Mouse (Mus musculus) neural tube, embryonic 14.5 days (tissue): ENCODE measurements at regions not wholly inside any gene's neighbourhood (a gene's known extent, or its start where the extent isn't known, plus 50 kb on each side); places are given as distances from the start of the nearest gene placed in this dataset.
"Not testable (repeated sequence)": the region's sequence is repeated elsewhere in the genome, so short reads cannot be mapped to it uniquely, and the experiment has no call there.

Source experiments
- ATAC-seq: fragments of 200-750 bp; cut with Nextera tagmentation; 2 replicates; pipeline ENCODE4 v1.8.0; 2017; ENCODE audit warnings: low read depth, mild to moderate bottlenecking, moderate TSS enrichment, moderate library complexity
- H3K27ac ChIP-seq: fragments of 300-500 bp; sonication (generic); 2 replicates; pipeline ENCODE4 v1.5.1; 2014; ENCODE audit warnings: low read depth, mild to moderate bottlenecking, control low read depth, low read length, moderate library complexity, mixed read lengths
- H3K27me3 ChIP-seq: fragments of 300-500 bp; sonication (generic); 2 replicates; pipeline ENCODE4 v1.6.1; 2014; ENCODE audit warnings: low read length; ENCODE audit not compliant: control insufficient read depth, insufficient read depth
- H3K36me3 ChIP-seq: fragments of 300-500 bp; sonication (generic); 2 replicates; pipeline ENCODE4 v1.6.1; 2014; ENCODE audit warnings: low read length, mixed read lengths; ENCODE audit not compliant: control insufficient read depth, insufficient read depth
- H3K4me1 ChIP-seq: fragments of 300-500 bp; sonication (generic); 2 replicates; pipeline ENCODE4 v1.6.1; 2014; ENCODE audit warnings: low read length; ENCODE audit not compliant: control insufficient read depth, insufficient read depth
- H3K4me2 ChIP-seq: fragments of 300-500 bp; sonication (generic); 2 replicates; pipeline ENCODE4 v1.6.1; 2014; ENCODE audit warnings: mild to moderate bottlenecking, low read depth, low read length, control low read depth
- H3K4me3 ChIP-seq: fragments of 300-500 bp; sonication (generic); 2 replicates; pipeline ENCODE4 v1.5.1; 2014; ENCODE audit warnings: low read depth, low read length, control low read depth, mixed read lengths
- H3K9ac ChIP-seq: fragments of 300-500 bp; sonication (generic); replicated peaks from 2 replicates; pipeline ENCODE4 v1.6.1; 2014; ENCODE audit warnings: low read depth, mild to moderate bottlenecking, control low read depth, low read length, mixed read lengths
- H3K9me3 ChIP-seq: fragments of 300-500 bp; sonication (generic); 2 replicates; pipeline ENCODE4 v1.6.1; 2016; ENCODE audit warnings: low read length; ENCODE audit not compliant: control insufficient read depth
- WGBS: fragments of 180-500 bp; shearing (Covaris S2); extraction: QIAGEN DNeasy Blood & Tissue Kit; methylation state at CpG from one replicate; pipeline ENCODE4 v1.1.7; 2014; 5-methylcytosine and 5-hydroxymethylcytosine counted together

GRCm38 (mm10) chr16:50533881-50534280 lies 57.1 kb downstream of the Ccdc54 start:
- Histone ChIP-seq H3K4me1 (no peaks in the 10 kb centered on the region), H3K4me2 (no peak overlapping the region), H3K9me3 (no peaks in the 10 kb centered on the region), H3K36me3 (no peaks in the 10 kb centered on the region), H3K4me3 (no peak overlapping the region), H3K27ac (no peak overlapping the region), H3K27me3 (no peaks in the 10 kb centered on the region), H3K9ac (no peak overlapping the region)
- WGBS: 77% methylated on average over 3 of the region's 3 CpGs
- ATAC-seq: no peak

- Histone ChIP-seq H3K4me1 (no peaks in the 10 kb centered on the region), H3K27me3 (no peaks in the 10 kb centered on the region), H3K9me3 (no peaks in the 10 kb centered on the region), H3K4me3 (peak overlapping the region; percentile 67), H3K9ac (peak overlapping the region; percentile 73), H3K27ac (peak overlapping the region; percentile 79), H3K4me2 (peak overlapping the region; percentile 74), H3K36me3 (no peaks in the 10 kb centered on the region)
- WGBS: under 1% methylated on average over 46 of the region's 46 CpGs
- peak; percentile 78 for ATAC-seq
Observed at GRCm38 (mm10) chr16:50529511-50530416, 61.2 kb downstream of the Ccdc54 start.

- Histone ChIP-seq H3K27ac (peak overlapping the region; percentile 79), H3K4me1 (no peaks in the 10 kb centered on the region), H3K9me3 (no peaks in the 10 kb centered on the region), H3K4me2 (peak overlapping the region; percentile 74), H3K36me3 (no peaks in the 10 kb centered on the region), H3K4me3 (peak overlapping the region; percentile 67), H3K9ac (peak overlapping the region; percentile 73), H3K27me3 (no peaks in the 10 kb centered on the region)
- WGBS: under 1% methylated on average over 71 of the region's 81 CpGs
- peak; percentile 88 for ATAC-seq
Observed at GRCm38 (mm10) chr16:50528677-50529510, 62.1 kb downstream of the Ccdc54 start.

- peak overlapping the region; percentile 67 for H3K4me3 ChIP-seq
- H3K9me3 ChIP-seq: no peaks in the 10 kb centered on the region
- H3K4me1 ChIP-seq: no peaks in the 10 kb centered on the region
- H3K36me3 ChIP-seq: no peaks in the 10 kb centered on the region
- H3K27ac ChIP-seq: peak overlapping the region; percentile 79
- peak overlapping the region; percentile 73 for H3K9ac ChIP-seq
- ATAC-seq: peak; percentile 41
- under 1% methylated on average over 9 of the region's 9 CpGs for WGBS
- no peaks in the 10 kb centered on the region for H3K27me3 ChIP-seq
- peak overlapping the region; percentile 74 for H3K4me2 ChIP-seq
Observed at GRCm38 (mm10) chr16:50528355-50528676, 62.6 kb downstream of the Ccdc54 start.

- not testable (repeated sequence) for H3K9me3 ChIP-seq, ATAC-seq, H3K27me3 ChIP-seq, H3K36me3 ChIP-seq, H3K4me3 ChIP-seq, H3K4me1 ChIP-seq, H3K27ac ChIP-seq, H3K4me2 ChIP-seq, H3K9ac ChIP-seq
- 80% methylated on average over 5 of the region's 5 CpGs for WGBS
Observed at GRCm38 (mm10) chr16:50526930-50527329, 64.0 kb downstream of the Ccdc54 start.

- no peak for ATAC-seq
- 93% methylated on average over 11 of the region's 11 CpGs for WGBS
- no peak overlapping the region for H3K9ac ChIP-seq
- no peaks in the 10 kb centered on the region for H3K27me3 ChIP-seq
- H3K36me3 ChIP-seq: no peaks in the 10 kb centered on the region
- H3K4me2 ChIP-seq: no peak overlapping the region
- no peak overlapping the region for H3K4me3 ChIP-seq
- no peaks in the 10 kb centered on the region for H3K4me1 ChIP-seq
- H3K27ac ChIP-seq: no peak overlapping the region
- no peaks in the 10 kb centered on the region for H3K9me3 ChIP-seq
Observed at GRCm38 (mm10) chr16:50525934-50526366, 65.0 kb downstream of the Ccdc54 start.

GRCm38 (mm10) chr16:50525504-50525903 lies 65.5 kb downstream of the Ccdc54 start:
- no peaks in the 10 kb centered on the region for H3K27me3 ChIP-seq
- no peaks in the 10 kb centered on the region for H3K9me3 ChIP-seq
- no peak for ATAC-seq
- no peaks in the 10 kb centered on the region for H3K36me3 ChIP-seq
- no peak overlapping the region for H3K27ac ChIP-seq
- 93% methylated on average over 9 of the region's 9 CpGs for WGBS
- H3K4me1 ChIP-seq: no peaks in the 10 kb centered on the region
- no peak overlapping the region for H3K4me2 ChIP-seq
- no peak overlapping the region for H3K4me3 ChIP-seq
- no peak overlapping the region for H3K9ac ChIP-seq

GRCm38 (mm10) chr16:50519610-50520009 lies 71.3 kb downstream of the Ccdc54 start:
- no peak overlapping the region for H3K4me2 ChIP-seq
- H3K9me3 ChIP-seq: no peaks in the 10 kb centered on the region
- H3K9ac ChIP-seq: no peak overlapping the region
- H3K27ac ChIP-seq: no peak overlapping the region
- H3K27me3 ChIP-seq: no peaks in the 10 kb centered on the region
- WGBS: 77% methylated on average over 10 of the region's 10 CpGs
- H3K4me1 ChIP-seq: no peaks in the 10 kb centered on the region
- ATAC-seq: no peak
- no peak overlapping the region for H3K4me3 ChIP-seq
- H3K36me3 ChIP-seq: no peaks in the 10 kb centered on the region

- H3K9me3 ChIP-seq: no peaks in the 10 kb centered on the region
- no peak overlapping the region for H3K4me3 ChIP-seq
- H3K36me3 ChIP-seq: no peaks in the 10 kb centered on the region
- no peak overlapping the region for H3K27ac ChIP-seq
- WGBS: 78% methylated on average over 11 of the region's 11 CpGs
- ATAC-seq: no peak
- no peak overlapping the region for H3K4me2 ChIP-seq
- H3K4me1 ChIP-seq: no peaks in the 10 kb centered on the region
- H3K9ac ChIP-seq: no peak overlapping the region
- no peaks in the 10 kb centered on the region for H3K27me3 ChIP-seq
Observed at GRCm38 (mm10) chr16:50516579-50516978, 74.4 kb downstream of the Ccdc54 start.
